Mouse (Mus musculus) thymus, adult 2 months (tissue): ENCODE measurements at regions not wholly inside any gene's neighbourhood (a gene's known extent, or its start where the extent isn't known, plus 50 kb on each side); places are given as distances from the start of the nearest gene placed in this dataset.

Experiments
- DNase-seq: peaks from one replicate; pipeline ENCODE4 v3.0.0; 2021
- H3K27ac ChIP-seq: fragments of 200-500 bp; 2 replicates; pipeline ENCODE4 v1.5.1; 2012; ENCODE audit warnings: low read length, control low read depth; ENCODE audit not compliant: control insufficient read depth, insufficient read depth
- H3K27me3 ChIP-seq: fragments of 200-500 bp; 2 replicates; pipeline ENCODE4 v1.6.1; 2012; ENCODE audit warnings: mild to moderate bottlenecking, low read length, moderate library complexity, mixed read lengths; ENCODE audit not compliant: control insufficient read depth, insufficient read depth
- H3K36me3 ChIP-seq: fragments of 200-500 bp; 2 replicates; pipeline ENCODE4 v1.6.1; 2012; ENCODE audit warnings: mild to moderate bottlenecking, low read length, moderate library complexity; ENCODE audit not compliant: control insufficient read depth, insufficient read depth
- H3K4me1 ChIP-seq: fragments of 200-500 bp; replicated peaks from 2 replicates; pipeline ENCODE4 v1.6.1; 2012; ENCODE audit warnings: low read length; ENCODE audit not compliant: control insufficient read depth, insufficient read depth
- H3K4me3 ChIP-seq: fragments of 200-500 bp; 2 replicates; pipeline ENCODE4 v1.5.1; 2012; ENCODE audit warnings: mild to moderate bottlenecking, low read length, control low read depth, moderate library complexity; ENCODE audit not compliant: control insufficient read depth, insufficient read depth
- CTCF ChIP-seq: fragments of 200-500 bp; IDR thresholded peaks from 2 replicates; pipeline ENCODE4 v1.5.1; 2012; ENCODE audit warnings: mild to moderate bottlenecking, control low read depth, low read length, moderate library complexity, borderline replicate concordance; ENCODE audit not compliant: control insufficient read depth, poor library complexity, insufficient read depth; ENCODE audit errors: extremely low read depth
- POLR2A ChIP-seq: fragments of 200-500 bp; IDR thresholded peaks from 2 replicates; pipeline ENCODE4 v1.6.1; 2012; ENCODE audit warnings: mild to moderate bottlenecking, low read length, control low read depth, moderate library complexity; ENCODE audit not compliant: control insufficient read depth, poor library complexity, insufficient read depth; ENCODE audit errors: extremely low read depth
- WGBS: fragments of 180-500 bp; shearing (Covaris S2); methylation state at CpG from one replicate; pipeline ENCODE4 v1.1.7; 2018; 5-methylcytosine and 5-hydroxymethylcytosine counted together

GRCm38 (mm10) chr4:125189971-125190370, 62.3 kb upstream of the Zc3h12a start:
- no peak for DNase-seq
- no peak for TF ChIP-seq POLR2A
- no peak for TF ChIP-seq CTCF
- Histone ChIP-seq H3K4me3 (no peak overlapping the region), H3K36me3 (no peaks in the 10 kb centered on the region), H3K27me3 (no peaks in the 10 kb centered on the region), H3K4me1 (no peaks in the 10 kb centered on the region), H3K27ac (no peak overlapping the region)

GRCm38 (mm10) chr4:125186246-125186645, 58.6 kb upstream of the Zc3h12a start:
- DNase-seq = no peak
- WGBS = 86% methylated on average over 9 of the region's 9 CpGs
- TF ChIP-seq POLR2A = no peak
- no peak for TF ChIP-seq CTCF
- Histone ChIP-seq H3K4me1 (no peaks in the 10 kb centered on the region), H3K36me3 (no peaks in the 10 kb centered on the region), H3K27ac (no peak overlapping the region), H3K4me3 (no peak overlapping the region), H3K27me3 (no peaks in the 10 kb centered on the region)

GRCm38 (mm10) chr4:125185076-125185475, 57.4 kb upstream of the Zc3h12a start:
- no peak for TF ChIP-seq CTCF
- H3K27ac ChIP-seq = no peak overlapping the region

GRCm38 (mm10) chr4:125180947-125181346, 53.3 kb upstream of the Zc3h12a start:
- H3K36me3 ChIP-seq = no peaks in the 10 kb centered on the region
- TF ChIP-seq POLR2A (no peak), CTCF (no peak)
- H3K4me1 ChIP-seq = no peaks in the 10 kb centered on the region
- H3K27ac ChIP-seq = no peak overlapping the region
- no peak for DNase-seq
- H3K27me3 ChIP-seq = no peaks in the 10 kb centered on the region
- no peak overlapping the region for H3K4me3 ChIP-seq
- 96% methylated on average over 6 of the region's 6 CpGs for WGBS

More at GRCm38 (mm10) chr4:125185076-125185475, 57.4 kb upstream of the Zc3h12a start:
- Histone ChIP-seq H3K4me3 (no peak overlapping the region), H3K36me3 (no peaks in the 10 kb centered on the region), H3K27me3 (no peaks in the 10 kb centered on the region), H3K4me1 (no peaks in the 10 kb centered on the region)
- WGBS = 87% methylated on average over 5 of the region's 5 CpGs
- DNase-seq = no peak

- TF ChIP-seq POLR2A = no peak
- TF ChIP-seq CTCF = no peak
- Histone ChIP-seq H3K27me3 (no peaks in the 10 kb centered on the region), H3K27ac (no peak overlapping the region), H3K36me3 (no peaks in the 10 kb centered on the region), H3K4me3 (no peak overlapping the region), H3K4me1 (no peaks in the 10 kb centered on the region)
- WGBS = over 99% methylated on average over 3 of the region's 3 CpGs
- DNase-seq = no peak
Observed at GRCm38 (mm10) chr4:125178552-125178951, 50.9 kb upstream of the Zc3h12a start.

DNA sequence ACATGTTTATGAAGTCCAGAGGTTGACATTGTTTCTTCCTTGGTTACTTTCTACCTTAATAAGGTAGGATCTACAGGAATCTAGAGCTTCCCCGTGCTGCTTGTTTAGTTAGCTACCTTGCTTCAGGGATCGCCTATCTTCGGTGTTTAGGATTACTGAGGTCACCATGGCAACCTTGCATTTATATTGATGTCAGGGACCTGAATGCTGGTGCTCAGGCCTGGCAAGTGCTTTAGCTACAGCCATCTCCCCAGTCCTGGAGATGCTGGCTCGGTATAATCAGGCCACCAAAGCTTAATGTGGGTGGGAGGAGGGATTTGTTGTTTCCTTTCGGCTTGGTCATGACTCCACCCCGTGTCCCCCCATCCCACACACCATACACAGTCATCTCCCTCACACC, 50.0 kb upstream of the Zc3h12a start:
- DNase-seq = no peak
- 55% methylated on average over 6 of the region's 6 CpGs for WGBS
- Histone ChIP-seq H3K27me3 (no peaks in the 10 kb centered on the region), H3K4me1 (no peaks in the 10 kb centered on the region), H3K4me3 (no peak overlapping the region), H3K36me3 (no peaks in the 10 kb centered on the region), H3K27ac (no peak overlapping the region)
- TF ChIP-seq POLR2A (no peak), CTCF (no peak)
